Mouse (Mus musculus) kidney, adult 2 months (tissue): ENCODE measurements at regions not wholly inside any gene's neighbourhood (a gene's known extent, or its start where the extent isn't known, plus 50 kb on each side); places are given as distances from the start of the nearest gene placed in this dataset.

Experiments used
- CTCF ChIP-seq: fragments of 200-500 bp; conservative IDR thresholded peaks from 2 replicates; pipeline ENCODE4 v1.5.1; 2011; ENCODE audit warnings: low read depth, mild to moderate bottlenecking, control low read depth, low read length, moderate library complexity, mixed read lengths; ENCODE audit not compliant: insufficient read depth, insufficient read length
- POLR2A ChIP-seq: fragments of 200-500 bp; IDR thresholded peaks from one replicate; pipeline ENCODE4 v1.6.1; 2011; ENCODE audit warnings: low read depth, low read length, control low read depth

DNA sequence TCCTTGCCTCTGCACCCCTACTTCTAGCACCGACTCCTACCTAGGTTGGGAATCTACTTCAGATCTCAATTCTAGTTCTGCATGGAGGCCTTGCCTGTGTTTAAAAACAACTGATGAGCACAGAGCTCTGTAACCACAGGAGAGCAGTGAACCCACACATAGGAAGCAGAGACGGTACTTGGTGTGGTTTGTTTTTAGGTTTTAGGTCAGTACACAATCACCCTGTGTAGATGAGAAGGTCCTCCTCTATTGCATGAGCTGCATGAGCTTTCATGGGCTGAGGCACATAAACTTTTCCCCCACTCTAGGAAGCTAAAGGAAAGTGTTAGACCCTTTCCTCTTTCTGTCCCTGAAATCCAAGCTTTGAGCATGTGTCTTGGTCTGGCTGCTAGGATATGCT is 390.4 kb upstream of the Nrp1 start:
- no peak for TF ChIP-seq POLR2A
- no peak for TF ChIP-seq CTCF
